Mouse (Mus musculus) right cerebral cortex, postnatal 25 days (tissue): ENCODE results near the gene Ccdc182.

Experiments
- DNase-seq: peaks from one replicate; pipeline ENCODE4 v3.0.0; 2022

The Ccdc182 gene

DNA sequence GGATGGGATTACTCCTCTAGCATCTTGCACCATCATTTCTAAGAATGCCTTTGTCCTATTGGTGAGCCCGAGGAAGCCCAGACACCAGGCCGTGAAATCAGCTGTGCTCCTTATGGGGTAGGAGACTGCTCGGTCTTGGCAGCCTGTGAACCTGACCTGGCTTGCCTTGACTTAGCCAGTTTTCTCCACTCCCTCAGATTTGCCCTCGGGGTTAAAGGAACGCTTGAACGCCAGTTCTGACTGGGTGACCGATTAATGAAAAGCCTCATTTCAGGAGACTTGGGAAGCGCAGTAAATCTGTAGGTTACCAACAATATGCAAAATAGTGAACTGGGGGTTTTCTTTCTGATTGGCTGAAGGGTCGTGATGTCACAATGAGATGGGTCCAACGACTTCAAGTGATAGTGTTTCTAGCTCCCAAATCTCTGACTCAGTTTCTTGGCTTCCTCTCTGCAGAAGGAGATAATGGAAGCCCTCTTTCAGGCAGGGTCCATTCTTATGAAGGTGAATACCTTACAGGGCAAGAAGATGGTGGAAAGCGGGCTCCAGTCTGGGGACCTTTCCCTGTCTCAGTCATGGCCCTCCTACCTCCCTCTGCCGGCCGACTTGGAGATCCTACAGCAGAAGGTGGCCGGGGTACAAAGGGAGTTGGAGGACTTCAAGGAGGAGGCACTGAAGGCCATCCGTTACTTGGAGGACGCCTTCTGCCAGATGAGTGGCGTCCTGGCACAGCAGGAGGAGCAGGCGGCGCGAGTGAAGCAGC, at the start of gene Ccdc182:
Gene Ccdc182, plus strand, starts transcription at position 428 of the 763 bp plus-strand sequence.
- no peak for DNase-seq

- DNase-seq: peak; percentile 42
Measured at GRCm38 (mm10) chr11:88245581-88246170, 48.2 kb upstream of the Ccdc182 start.

DNA sequence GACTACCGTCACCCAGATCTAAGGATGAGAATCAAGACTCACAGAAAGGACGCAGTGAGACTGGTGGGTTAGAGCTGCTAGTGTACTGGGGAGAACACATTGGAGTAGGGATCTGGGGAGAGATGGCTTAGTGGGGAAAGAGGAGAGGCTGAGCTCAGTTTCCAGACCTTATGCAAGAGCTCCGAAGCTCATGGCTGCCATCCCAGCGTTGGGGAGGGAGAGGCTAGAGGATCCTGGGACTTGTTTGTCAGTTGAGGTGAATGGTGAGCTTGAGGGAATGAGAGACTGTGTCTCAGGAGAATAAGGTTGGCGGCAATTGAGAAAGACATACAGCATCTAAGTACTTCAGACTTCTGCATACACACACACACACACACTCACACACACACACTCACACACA, 45.2 kb upstream of the Ccdc182 start:
- DNase-seq: no peak

- DNase-seq: no peak
Measured at GRCm38 (mm10) chr11:88250568-88250967, 43.3 kb upstream of the Ccdc182 start.

GRCm38 (mm10) chr11:88251295-88251694, 42.6 kb upstream of the Ccdc182 start:
- no peak for DNase-seq

DNA sequence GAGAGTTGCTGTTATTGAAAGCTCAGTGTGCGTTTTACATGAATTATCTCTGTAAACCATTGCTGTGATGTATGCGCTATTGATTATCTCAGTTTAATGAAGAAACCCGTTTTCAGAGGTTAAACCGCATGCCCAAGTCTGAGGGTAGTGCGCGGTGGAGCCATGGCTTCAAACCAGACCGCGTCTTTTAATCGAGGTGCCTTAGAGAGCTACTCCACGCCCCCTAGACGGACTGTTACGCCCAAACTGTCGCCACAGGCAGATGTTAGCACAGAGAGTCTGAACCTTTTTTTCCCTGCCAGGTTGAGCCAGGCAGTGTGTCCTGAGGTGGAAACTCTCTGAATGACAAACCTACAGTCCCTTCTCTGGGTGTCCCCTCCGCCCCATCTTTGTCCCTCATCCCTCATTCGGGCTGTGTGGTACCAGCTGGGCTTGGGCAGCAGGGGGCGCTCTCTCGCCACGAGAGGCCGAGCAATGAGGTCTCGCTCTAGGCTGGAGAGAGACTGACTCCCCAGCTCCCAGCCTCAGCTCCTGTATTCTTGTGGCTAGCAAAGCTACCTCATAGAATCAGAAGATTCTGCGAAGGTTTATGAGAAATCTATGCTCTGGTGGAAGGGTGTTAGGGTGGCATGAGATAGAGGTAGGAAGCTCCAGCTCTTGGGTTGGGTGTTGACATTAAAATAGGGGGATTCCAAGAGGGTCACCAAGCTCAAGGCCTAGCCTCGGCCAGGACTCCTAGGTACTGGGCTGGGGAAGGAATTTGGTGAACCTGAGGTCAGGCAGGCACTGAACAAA, 41.7 kb upstream of the Ccdc182 start:
- peak; percentile 79 for DNase-seq

GRCm38 (mm10) chr11:88252767-88253513, 40.9 kb upstream of the Ccdc182 start:
- no peak for DNase-seq

GRCm38 (mm10) chr11:88253514-88254167, 40.2 kb upstream of the Ccdc182 start:
- no peak for DNase-seq

DNA sequence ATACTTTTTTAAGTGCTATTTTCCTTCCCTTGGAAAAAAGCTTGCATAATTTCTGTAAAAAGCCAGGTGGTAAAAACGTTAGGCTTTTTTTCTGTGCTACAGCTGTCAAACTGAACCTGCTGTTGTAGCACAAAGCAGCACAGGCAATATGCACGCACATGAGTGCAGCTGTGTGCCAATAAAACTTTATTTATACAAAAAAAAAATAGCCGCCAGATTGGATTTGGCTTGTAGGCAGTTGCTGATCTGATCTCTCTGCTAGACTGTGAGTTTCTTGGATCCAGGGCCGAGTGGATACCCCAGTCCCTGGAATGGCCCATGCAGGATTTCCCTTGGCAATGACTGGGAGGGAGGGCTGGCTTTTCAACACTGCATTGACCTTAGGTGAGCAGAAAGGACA, 36.2 kb upstream of the Ccdc182 start:
- DNase-seq: no peak

DNA sequence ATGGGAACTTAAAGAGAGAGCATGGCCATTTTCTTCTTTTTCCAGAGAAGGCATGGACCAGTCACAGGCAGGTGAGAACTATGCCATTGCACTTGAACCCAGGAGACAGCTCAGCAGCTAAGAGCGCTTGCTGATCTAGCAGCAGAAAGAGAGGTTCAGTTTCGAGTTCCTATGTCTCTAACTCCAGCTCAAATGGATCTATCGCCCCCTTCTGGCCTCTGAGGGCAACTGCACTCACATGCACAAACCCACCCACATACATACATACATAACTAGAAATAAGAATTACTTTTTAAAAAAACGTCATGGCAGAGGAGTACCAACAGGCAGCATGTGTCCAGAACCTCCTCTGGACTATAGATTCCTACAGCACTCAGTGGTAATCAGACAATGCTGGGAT, 35.6 kb upstream of the Ccdc182 start:
- no peak for DNase-seq

DNA sequence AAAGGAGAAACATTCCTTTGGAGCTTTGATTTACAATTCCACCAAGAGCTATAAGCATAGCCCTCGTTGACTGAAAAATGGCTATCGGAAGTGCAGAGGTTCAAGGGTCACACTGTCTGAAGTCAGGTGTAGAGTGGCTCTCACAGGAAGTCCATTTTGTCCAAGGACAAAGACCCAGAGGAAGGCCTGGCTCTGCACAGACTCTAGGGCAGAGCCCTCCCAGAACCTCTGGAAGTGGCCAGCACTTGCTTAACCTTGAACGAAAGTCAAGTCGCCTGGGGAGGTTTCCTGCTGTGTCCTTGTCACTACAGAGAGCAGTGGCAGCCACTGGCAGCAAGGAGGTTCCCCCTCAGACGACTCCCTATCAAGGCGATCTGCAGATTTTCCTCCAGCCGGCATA, 33.4 kb upstream of the Ccdc182 start:
- DNase-seq: no peak

GRCm38 (mm10) chr11:88264889-88265288, 29.0 kb upstream of the Ccdc182 start:
- no peak for DNase-seq

DNA sequence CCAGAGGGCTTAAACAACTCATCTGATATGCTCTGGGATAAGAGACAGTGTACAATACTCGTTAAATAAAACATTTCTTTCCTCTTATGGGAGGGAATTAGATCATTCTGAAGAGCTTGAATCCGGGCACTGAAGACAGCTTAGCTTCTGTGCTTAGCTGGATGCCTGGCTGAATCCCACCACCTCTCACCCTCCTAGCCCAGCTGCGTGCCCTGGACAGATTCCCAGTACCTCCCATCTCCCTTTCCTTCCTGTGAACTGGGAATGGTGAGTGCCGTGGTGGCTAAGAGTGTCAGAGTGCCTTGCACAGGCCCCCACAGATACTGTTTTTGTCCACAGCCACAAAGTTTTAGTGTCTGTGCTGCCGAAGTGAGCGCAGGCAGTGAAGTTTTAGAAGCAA, 27.5 kb upstream of the Ccdc182 start:
- DNase-seq: no peak

- no peak for DNase-seq
Measured at GRCm38 (mm10) chr11:88271870-88272269, 22.0 kb upstream of the Ccdc182 start.

DNA sequence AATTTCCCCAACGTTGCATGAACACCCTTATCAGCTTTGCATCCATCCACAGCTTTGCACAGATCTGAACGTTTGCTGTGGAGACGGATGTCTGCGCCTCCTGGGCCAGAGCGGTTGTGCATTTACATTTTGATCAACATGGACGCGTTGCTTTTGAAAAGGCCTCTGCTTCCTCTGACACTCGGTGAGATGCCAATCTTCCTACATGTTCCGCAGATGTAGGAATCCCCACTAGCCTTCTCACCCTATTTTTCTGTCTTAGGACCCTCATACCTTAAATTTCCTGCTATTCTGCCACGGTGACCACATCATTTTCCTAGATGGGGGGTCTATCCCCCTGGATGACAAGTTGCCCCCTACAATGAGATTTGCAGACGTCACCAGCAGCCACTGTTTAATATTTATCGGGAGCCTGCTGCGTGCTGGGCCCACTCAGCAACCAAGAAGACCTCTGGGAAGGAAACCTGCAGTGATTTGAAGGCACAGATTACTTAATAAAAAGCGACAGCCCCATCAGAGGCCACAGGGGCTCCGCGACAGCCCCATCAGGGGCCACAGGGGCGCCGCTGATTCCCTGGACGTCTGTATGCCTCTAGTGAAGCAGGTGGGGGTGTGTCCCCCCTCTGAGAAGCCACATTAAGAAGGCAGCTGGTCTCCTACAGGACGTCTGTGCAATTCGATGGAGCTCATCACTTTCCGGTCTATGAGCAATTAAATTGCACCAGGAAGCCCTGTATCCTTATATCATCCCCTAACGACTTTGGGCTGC, 19.6 kb upstream of the Ccdc182 start:
- DNase-seq: no peak

GRCm38 (mm10) chr11:88274901-88275498, 18.9 kb upstream of the Ccdc182 start:
- DNase-seq: no peak

DNA sequence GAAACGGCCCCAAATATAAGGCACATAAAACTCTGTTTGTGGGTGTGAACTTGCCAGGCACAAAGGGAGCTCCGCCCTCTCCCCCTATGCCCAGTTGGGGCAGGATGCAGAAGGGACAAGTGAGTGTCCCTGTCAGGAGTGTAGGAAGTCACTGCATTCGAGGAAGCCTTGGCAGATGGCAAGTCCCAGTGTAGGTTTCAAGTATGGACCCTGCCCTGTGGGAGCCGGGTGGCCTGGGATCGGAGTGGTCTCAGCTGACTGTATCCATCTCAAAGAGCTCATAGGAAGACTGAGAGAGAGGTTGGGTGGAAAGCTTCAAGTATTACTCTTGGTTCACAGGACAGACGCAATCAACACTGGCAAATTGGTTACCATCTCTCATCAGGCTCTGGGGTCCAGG, 17.9 kb upstream of the Ccdc182 start:
- no peak for DNase-seq

- no peak for DNase-seq
Measured at GRCm38 (mm10) chr11:88276534-88277308, 17.1 kb upstream of the Ccdc182 start.

DNA sequence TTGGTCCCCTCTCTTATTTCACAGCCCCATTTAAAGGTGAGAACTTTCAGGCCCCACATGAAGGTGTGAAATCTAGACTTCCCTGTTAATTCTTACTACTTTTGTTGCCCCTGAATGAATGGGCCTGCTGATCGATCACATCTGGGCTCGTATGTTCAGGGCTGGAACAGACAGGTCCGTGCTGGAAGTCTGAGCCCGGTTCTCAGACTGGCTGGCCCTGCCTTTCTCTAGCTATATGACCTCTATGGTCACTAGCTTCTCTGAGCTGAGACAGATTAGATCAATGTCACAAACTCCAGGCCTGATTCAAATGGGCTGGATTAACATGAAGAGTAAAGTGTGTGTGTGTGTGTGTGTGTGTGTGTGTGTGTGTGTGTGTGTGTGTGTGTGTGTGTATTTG, 14.9 kb upstream of the Ccdc182 start:
- DNase-seq: no peak

- no peak for DNase-seq
Measured at GRCm38 (mm10) chr11:88280426-88280836, 13.4 kb upstream of the Ccdc182 start.
